Mouse (Mus musculus): ENCODE results near the gene Cdyl2. TPM values are rescaled to one million over a fixed set of nuclear protein-coding genes. Genes with fewer than 3 reads are reported as not detected.

Gene Cdyl2
- polyA plus RNA-seq, 1 experiment from 2014 or later = 5.1 TPM

DNA sequence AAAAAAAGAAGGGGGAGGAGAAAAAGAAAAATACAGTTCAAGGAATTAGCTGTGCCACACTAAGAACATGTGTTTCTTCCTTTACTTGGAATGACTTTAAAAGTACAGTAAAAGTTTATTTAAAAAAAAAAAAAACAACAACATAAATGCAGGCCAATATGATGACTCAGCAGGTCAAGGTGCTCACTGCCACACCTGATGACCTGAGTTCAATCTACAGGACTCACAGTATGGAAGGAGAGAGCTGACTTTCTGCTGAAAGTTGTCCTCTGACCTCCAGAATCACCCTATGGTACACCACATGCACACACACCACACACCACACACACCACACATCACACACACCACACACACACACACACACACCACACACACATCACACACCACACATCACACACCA lies 116.4 kb downstream of the Cdyl2 start:
- no peak overlapping the region for H3K4me3 ChIP-seq
- H3K27ac ChIP-seq = no peak overlapping the region
- H3K4me1 ChIP-seq = peaks cover 5% of the 10 kb centered on the region
- H3K27me3 ChIP-seq (ENCODE audit: insufficient read depth, poor library complexity, severe bottlenecking) = 0 out of 2 replicates have a peak, but pooled peaks cover 2% of the 10 kb centered on the region
- DNase-seq (ENCODE audit: low spot score) = no peak
- no peaks in the 10 kb centered on the region for H3K36me3 ChIP-seq
- no peaks in the 10 kb centered on the region for H3K9me3 ChIP-seq

DNA sequence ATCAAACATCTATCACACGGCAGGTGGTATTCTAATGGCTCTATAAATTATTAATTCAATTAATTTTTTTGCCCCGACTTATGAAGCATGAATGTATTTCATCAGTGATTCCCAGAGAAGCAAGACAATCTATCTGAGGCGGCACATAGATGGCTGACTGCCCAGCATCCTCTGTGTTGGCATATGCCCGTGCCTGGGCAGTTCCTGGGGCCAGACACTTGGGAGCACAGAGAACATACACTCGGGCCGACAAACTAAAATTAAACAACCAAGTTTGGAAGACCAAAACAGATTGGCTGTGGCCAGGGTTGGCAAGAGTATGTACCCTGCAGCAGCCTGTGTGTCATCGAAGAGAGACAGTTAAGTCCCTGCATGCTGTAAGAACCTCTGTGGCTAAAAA lies 117.9 kb downstream of the Cdyl2 start:
- H3K4me3 ChIP-seq = no peak overlapping the region
- H3K27me3 ChIP-seq (ENCODE audit: insufficient read depth, poor library complexity, severe bottlenecking) = no peaks in the 10 kb centered on the region
- no peak for DNase-seq (ENCODE audit: low spot score)
- H3K9me3 ChIP-seq = no peaks in the 10 kb centered on the region
- no peaks in the 10 kb centered on the region for H3K4me1 ChIP-seq
- H3K27ac ChIP-seq = no peak overlapping the region
- no peaks in the 10 kb centered on the region for H3K36me3 ChIP-seq
- 88% methylated on average over 7 of the region's 7 CpGs for WGBS

DNA sequence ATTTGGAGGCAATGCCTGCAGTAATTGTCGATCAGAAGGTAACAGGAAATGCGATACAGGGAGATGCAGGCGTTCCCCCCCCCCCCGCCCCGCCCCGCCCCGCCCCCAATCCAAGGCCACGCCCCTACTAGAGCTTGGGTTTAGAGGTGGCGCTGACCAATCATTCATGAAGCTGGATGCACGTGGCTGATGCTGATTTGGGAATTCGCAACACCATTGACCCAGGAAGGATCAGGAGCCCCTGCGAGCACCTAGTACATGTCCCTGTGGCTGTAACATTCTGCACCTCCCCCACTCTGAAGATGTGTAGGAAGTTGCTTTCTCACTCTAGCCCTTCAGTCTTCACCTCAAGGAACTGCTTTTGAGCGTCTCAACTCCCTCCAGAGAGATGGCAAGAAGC lies 126.6 kb downstream of the Cdyl2 start:
- Histone ChIP-seq H3K36me3 (no peaks in the 10 kb centered on the region), H3K4me3 (no peak overlapping the region), H3K9me3 (no peaks in the 10 kb centered on the region; the same call in 1 of the 2 replicates), H3K27ac (no peak overlapping the region), H3K4me1 (no peaks in the 10 kb centered on the region), H3K27me3 (ENCODE audit: insufficient read depth, poor library complexity, severe bottlenecking) (no peaks in the 10 kb centered on the region)
- 37% methylated on average over 13 of the region's 13 CpGs for WGBS
- no peak for DNase-seq (ENCODE audit: low spot score)

DNA sequence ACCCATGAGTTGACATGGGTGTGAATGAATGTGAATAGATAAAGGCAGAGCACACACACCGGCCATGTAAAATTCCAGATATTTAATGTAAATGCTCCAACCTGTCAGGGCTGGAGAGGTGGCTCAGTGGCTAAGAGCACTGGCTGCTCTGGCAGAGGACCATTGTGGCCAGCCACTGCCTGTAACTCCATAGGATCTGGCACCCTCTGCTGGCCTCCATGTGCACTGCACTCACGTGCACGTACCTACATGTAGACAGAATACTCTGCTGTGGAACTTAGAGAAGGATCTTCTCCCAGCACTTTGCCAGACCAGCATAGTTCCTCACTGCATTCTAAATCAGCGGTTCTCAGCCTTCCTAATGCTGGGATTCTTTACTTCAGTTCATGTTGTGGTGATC lies 130.0 kb downstream of the Cdyl2 start:
- H3K27me3 ChIP-seq (ENCODE audit: insufficient read depth, poor library complexity, severe bottlenecking) = no peaks in the 10 kb centered on the region
- no peaks in the 10 kb centered on the region for H3K4me1 ChIP-seq
- H3K4me3 ChIP-seq = no peak overlapping the region
- H3K36me3 ChIP-seq = no peaks in the 10 kb centered on the region
- H3K9me3 ChIP-seq = no peaks in the 10 kb centered on the region; the same call in 1 of the 2 replicates
- no peak for DNase-seq (ENCODE audit: low spot score)
- WGBS = 85% methylated on average over 4 of the region's 4 CpGs
- no peak overlapping the region for H3K27ac ChIP-seq

DNA sequence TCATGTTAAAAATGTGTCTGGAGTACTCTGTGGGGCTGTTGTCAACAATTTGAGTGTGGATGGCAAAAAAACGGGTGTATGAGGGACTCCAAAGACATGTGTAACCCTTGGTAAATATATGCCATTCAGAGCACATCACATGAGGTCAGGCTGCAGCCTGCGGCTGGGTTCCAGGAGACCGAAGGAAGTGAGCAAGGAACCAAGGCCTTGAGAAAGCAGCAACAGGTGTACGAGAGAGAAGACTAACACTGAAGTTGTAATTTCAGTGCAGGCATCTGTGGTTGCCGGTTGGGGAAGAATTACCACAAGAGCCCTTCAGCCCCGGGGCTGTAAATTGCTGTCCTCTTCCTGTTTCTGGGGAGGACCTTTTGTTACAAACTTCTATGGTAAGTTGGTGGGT lies 133.1 kb downstream of the Cdyl2 start:
- Histone ChIP-seq H3K4me3 (no peak overlapping the region), H3K4me1 (no peaks in the 10 kb centered on the region), H3K36me3 (no peaks in the 10 kb centered on the region), H3K9me3 (no peaks in the 10 kb centered on the region; the same call in 1 of the 2 replicates), H3K27ac (no peak overlapping the region), H3K27me3 (ENCODE audit: insufficient read depth, poor library complexity, severe bottlenecking) (no peaks in the 10 kb centered on the region)
- WGBS = 78% methylated on average over 6 of the region's 6 CpGs
- no peak for DNase-seq (ENCODE audit: low spot score)

DNA sequence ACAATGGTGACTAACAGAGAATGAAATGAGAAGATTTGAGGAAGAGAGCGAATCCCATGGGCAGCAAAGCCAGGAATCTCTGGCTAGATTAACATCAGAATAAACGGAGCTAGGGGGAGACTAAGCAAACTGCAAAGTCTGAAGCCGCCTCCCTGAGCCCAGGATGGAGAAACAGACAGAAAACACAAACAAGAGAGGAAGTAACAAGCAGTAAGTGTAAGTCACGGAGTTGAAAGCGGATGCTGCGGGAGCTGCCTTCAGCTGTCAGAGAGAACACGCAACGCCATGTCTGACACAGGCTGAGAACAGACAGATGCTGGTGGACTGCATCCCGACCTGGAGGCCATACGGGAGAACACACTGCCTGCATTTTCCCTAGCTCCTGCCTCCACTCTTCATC lies 141.6 kb downstream of the Cdyl2 start:
- Histone ChIP-seq H3K4me3 (no peak overlapping the region), H3K27me3 (ENCODE audit: insufficient read depth, poor library complexity, severe bottlenecking) (no peaks in the 10 kb centered on the region), H3K4me1 (no peaks in the 10 kb centered on the region), H3K36me3 (no peaks in the 10 kb centered on the region), H3K9me3 (no peaks in the 10 kb centered on the region), H3K27ac (no peak overlapping the region)
- 80% methylated on average over 10 of the region's 10 CpGs for WGBS
- no peak for DNase-seq (ENCODE audit: low spot score)

DNA sequence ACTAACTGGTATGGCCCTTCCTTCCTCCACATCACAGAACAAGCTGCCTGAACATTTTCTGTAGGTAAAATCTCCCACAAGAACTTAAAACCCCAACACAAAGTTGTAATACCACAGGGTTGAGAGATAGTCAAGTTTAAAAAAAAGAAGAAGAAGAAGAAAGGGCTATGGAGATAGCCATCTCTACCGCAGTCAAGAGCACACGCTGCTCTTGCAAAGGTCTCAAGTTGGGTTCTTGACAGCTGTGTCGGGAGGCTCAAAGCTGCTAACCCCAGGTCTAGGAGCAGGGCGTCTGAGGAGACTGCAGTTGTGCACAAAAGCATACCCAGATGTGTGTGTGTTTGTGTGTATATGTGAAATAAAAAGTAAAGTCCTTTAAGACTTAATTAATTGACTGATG lies 142.2 kb downstream of the Cdyl2 start:
- Histone ChIP-seq H3K27me3 (ENCODE audit: insufficient read depth, poor library complexity, severe bottlenecking) (no peaks in the 10 kb centered on the region), H3K9me3 (no peaks in the 10 kb centered on the region), H3K4me1 (no peaks in the 10 kb centered on the region), H3K36me3 (no peaks in the 10 kb centered on the region), H3K4me3 (no peak overlapping the region), H3K27ac (no peak overlapping the region)
- WGBS = 66% methylated on average over 4 of the region's 4 CpGs
- DNase-seq (ENCODE audit: low spot score) = no peak

DNA sequence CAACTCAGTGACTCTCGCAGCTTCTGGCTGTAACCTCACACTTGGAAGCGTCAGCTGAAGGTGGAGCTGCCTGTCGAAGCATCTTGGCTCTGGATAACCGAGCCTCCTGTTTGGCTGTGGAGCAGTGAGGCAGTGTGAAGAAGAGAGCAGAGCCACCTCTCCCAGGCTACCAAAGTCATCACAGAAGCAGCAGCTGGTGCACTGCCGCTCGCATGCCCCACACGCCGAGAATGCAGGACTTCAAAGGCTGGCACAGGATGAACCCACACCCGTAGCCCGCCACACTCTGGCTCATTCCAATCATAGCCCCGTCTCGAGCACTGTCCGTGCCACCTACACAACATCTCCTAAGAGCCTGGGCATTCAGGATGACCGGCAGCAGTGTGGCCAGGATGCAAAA lies 142.7 kb downstream of the Cdyl2 start:
- H3K27ac ChIP-seq = no peak overlapping the region
- 78% methylated on average over 14 of the region's 14 CpGs for WGBS
- H3K4me1 ChIP-seq = no peaks in the 10 kb centered on the region
- no peaks in the 10 kb centered on the region for H3K36me3 ChIP-seq
- no peaks in the 10 kb centered on the region for H3K27me3 ChIP-seq (ENCODE audit: insufficient read depth, poor library complexity, severe bottlenecking)
- H3K9me3 ChIP-seq = no peaks in the 10 kb centered on the region
- no peak for DNase-seq (ENCODE audit: low spot score)
- no peak overlapping the region for H3K4me3 ChIP-seq

DNA sequence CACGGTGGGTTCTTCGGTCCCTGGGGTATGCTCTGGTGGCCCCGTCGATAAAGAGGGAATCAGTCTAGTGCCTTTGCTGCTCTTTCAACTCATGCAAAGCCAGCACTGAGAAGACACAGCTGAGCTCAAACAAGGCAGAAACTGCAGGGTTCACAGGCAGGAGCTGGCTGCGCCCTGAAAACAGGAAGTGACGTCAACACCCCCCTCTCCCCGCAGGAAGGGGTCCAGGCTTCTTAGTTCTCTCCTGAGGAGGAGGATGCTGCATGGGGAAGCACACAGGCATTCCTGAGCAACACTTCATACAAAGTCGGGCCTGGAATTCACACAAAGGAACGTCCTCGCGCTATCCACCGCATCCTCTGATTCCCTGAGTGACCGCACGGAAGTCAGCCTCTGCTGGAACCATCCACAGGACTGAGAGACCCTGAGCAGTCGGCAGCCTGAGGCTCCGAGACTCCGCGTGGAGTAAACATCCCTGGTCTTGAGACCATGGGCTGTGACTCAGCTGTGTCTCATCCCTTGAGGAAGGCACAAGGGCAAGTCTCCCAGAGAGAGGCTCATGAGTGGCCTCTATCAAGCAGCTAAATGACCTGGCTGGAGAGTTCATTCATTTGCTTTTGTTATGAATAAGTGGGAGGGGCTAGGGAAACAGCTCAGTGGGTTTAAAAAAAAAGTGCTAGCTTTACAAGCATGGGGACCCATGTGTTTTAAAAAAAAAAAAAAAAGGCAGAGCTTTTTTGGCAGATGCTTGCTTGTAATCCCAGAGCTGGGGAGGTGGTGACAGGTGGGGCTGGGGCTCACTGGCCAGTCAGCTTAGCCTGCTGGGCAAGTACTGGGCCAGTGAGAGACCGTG lies 144.9 kb downstream of the Cdyl2 start:
- no peak overlapping the region for H3K4me3 ChIP-seq
- H3K36me3 ChIP-seq = 0 out of 2 replicates have a peak, but pooled peaks cover 2% of the 10 kb centered on the region
- H3K9me3 ChIP-seq = no peaks in the 10 kb centered on the region
- H3K4me1 ChIP-seq = no peaks in the 10 kb centered on the region
- no peak overlapping the region for H3K27ac ChIP-seq
- no peak for DNase-seq (ENCODE audit: low spot score)
- WGBS = 77% methylated on average over 19 of the region's 19 CpGs
- no peaks in the 10 kb centered on the region for H3K27me3 ChIP-seq (ENCODE audit: insufficient read depth, poor library complexity, severe bottlenecking)

DNA sequence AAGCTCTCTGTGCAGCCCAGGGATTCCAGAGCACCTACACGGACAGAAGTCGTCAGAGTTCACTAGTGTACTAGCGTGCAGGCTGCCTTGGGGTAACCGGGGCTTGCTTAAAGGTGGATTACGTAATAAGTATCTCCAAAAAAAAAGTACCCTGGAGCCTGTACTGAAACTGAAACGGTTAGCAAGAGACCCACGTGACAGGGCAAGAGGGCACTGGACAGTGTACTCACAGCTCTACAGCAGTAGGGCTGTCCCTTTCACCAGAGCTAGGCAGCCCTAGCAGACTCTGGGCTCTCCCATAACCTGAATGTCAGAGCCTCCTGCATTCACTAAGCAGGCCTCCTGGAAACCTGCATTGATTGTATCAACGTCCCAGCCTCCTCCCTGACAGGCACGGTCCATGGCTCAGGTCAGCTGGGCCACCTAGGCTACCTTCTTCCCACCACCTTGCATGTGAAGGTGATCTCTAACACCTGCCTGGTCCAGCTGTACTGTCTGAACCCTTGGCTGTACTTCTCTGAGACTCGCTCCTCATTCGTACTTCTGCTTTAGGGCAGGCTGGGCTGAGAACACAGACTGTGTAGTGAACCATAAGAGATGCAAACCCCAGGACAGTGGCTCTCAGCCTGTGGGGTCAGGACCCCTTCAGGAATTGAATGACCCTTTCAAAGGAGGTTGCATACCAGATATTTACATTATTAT lies 151.3 kb downstream of the Cdyl2 start:
- WGBS = 82% methylated on average over 11 of the region's 11 CpGs

DNA sequence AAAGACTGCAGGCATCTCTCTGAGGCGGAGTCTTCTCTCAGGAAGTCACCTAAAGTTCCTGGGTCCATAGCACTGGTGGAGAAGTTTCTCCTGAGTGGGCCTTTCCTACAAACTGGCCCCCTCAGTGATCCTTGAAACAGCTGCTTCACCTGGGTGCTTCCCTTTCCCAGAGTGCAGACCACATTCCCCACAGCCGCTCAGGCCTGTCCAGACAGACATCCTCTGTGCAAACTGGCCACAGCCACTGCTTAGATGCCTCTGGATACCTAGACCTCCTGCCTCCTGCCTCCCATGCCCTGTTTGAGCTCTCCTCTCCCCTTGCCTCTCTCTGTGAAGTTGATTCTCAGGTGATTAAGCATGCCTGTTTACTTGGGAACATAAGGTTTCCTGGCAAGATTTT lies 156.1 kb downstream of the Cdyl2 start:
- Histone ChIP-seq H3K4me1 (no peaks in the 10 kb centered on the region), H3K9me3 (no peaks in the 10 kb centered on the region), H3K27ac (no peak overlapping the region), H3K4me3 (no peak overlapping the region), H3K36me3 (peaks cover 10% of the 10 kb centered on the region; the same call in 1 of the 2 replicates), H3K27me3 (ENCODE audit: insufficient read depth, poor library complexity, severe bottlenecking) (no peaks in the 10 kb centered on the region)
- 86% methylated on average over 2 of the region's 2 CpGs for WGBS
- DNase-seq (ENCODE audit: low spot score) = no peak

More for the DNA sequence above, 151.3 kb downstream of the Cdyl2 start:
- Histone ChIP-seq H3K4me3 (no peak overlapping the region), H3K4me1 (no peaks in the 10 kb centered on the region), H3K27me3 (ENCODE audit: insufficient read depth, poor library complexity, severe bottlenecking) (no peaks in the 10 kb centered on the region), H3K9me3 (no peaks in the 10 kb centered on the region), H3K27ac (no peak overlapping the region), H3K36me3 (peaks cover 5% of the 10 kb centered on the region; the same call in 1 of the 2 replicates)
- DNase-seq (ENCODE audit: low spot score) = no peak

DNA sequence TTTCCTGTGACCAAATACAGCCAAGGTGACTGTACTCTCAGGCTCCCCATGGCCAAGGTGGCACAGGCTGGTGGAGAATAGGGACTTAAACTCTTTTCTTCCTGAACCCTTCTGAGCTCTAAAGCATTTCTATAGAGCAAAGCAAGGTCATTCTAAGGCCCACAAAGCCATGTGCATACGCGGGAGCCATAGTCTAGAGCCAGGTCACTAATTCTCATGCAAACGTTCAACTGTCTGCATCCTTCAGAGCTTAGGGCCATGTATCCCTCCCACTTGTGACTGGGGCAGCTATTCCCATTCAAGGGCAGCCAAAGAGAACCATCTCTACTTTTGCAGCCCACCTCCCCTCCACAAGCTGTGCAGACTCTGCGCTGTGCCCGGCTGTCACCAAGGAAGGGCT lies 159.7 kb downstream of the Cdyl2 start:
- DNase-seq (ENCODE audit: low spot score) = no peak
- Histone ChIP-seq H3K9me3 (no peaks in the 10 kb centered on the region), H3K4me1 (no peaks in the 10 kb centered on the region), H3K27ac (no peak overlapping the region), H3K36me3 (0 out of 2 replicates have a peak, but pooled peaks cover 7% of the 10 kb centered on the region), H3K4me3 (no peak overlapping the region), H3K27me3 (ENCODE audit: insufficient read depth, poor library complexity, severe bottlenecking) (no peaks in the 10 kb centered on the region)
- WGBS = 91% methylated on average over 5 of the region's 5 CpGs

DNA sequence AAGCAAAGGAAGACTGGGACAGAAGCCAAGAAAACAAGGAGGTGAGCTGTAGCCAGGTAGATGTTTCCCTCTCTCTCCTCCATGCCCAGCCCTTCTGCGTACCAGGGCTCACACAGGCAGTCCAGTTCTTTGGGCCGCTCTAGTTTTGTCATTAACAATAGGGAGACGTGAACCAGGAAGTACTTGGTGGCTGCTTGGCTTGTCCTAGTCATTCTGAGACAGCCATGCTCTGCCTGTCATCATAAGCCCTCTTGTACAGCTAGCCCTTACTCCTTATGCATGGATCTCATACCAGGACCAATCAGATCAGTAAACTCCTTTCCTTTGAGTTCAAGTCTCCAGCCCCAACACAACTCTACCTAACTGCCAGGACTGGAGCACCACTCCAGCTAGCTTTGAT lies 180.0 kb downstream of the Cdyl2 start:
- Histone ChIP-seq H3K4me1 (no peaks in the 10 kb centered on the region), H3K27me3 (ENCODE audit: insufficient read depth, poor library complexity, severe bottlenecking) (no peaks in the 10 kb centered on the region), H3K4me3 (no peak overlapping the region), H3K27ac (no peak overlapping the region), H3K36me3 (no peaks in the 10 kb centered on the region), H3K9me3 (no peaks in the 10 kb centered on the region)
- WGBS = 79% methylated on average over 3 of the region's 3 CpGs
- no peak for DNase-seq (ENCODE audit: low spot score)

All from heart, embryonic 10.5 days (tissue).